In genomic region chr14:54787226-54787625, GRCm38 (mm10) we compare ENCODE assay signal across 13 mouse cellular contexts. TPM values are rescaled to one million over a fixed set of nuclear protein-coding genes. Genes with fewer than 3 reads are reported as not detected.
DNase-seq lines count a peak whose midpoint lies in the region; ATAC-seq and TF ChIP-seq lines count a peak whose summit lies in the region.
"Had no signal": no experiment of that assay in that cellular context is flagged by ENCODE, and none has a peak within 500 bp of the region (broad histone marks: within the 10 kb centered on the region; RNA-seq: fewer than 3 reads in every experiment).

No protein-coding gene starts in this region.

- DNase-seq in cerebellum, adult 9-10 months, result peak; percentile 28
- no peak for DNase-seq in cerebellum, postnatal 36 days
- peak; percentile 17 for DNase-seq in liver
- no peak for DNase-seq in liver, embryonic 11.5 days (ENCODE audit: low spot score)
- DNase-seq in urinary bladder, postnatal 4 days (ENCODE audit: low spot score in 2 of 2), result no peak
- DNase-seq in spleen, postnatal 4 days (ENCODE audit: low spot score in 2 of 2), result no peak
- DNase-seq: gastrocnemius, postnatal 36 days; right cerebral cortex, postnatal 4 days had no signal

- 60% methylated on average over 4 of the region's 4 CpGs for WGBS in liver, embryonic 11.5 days
- WGBS in intestine, postnatal 0 days, result 63% methylated on average over 4 of the region's 4 CpGs

- no peaks in the 10 kb centered on the region for H3K36me3 ChIP-seq in liver, embryonic 11.5 days (ENCODE audit: control insufficient read depth, insufficient read depth, low read length)
- H3K36me3 ChIP-seq in E14TG2a.4 (ENCODE audit: insufficient read depth, low read length), result no peaks in the 10 kb centered on the region
- no peaks in the 10 kb centered on the region for H3K36me3 ChIP-seq in intestine, postnatal 0 days (ENCODE audit: control insufficient read depth, insufficient read depth)
- H3K36me3 ChIP-seq: limb, embryonic 12.5 days; neural tube, embryonic 12.5 days had no signal

- peak; percentile 49 for TF ChIP-seq CTCF in E14TG2a.4 (conservative IDR thresholded peaks at IDR 0.05; ENCODE audit: low read length)
- TF ChIP-seq CTCF in intestine, postnatal 0 days (IDR thresholded peaks at IDR 0.05; ENCODE audit: low read depth), result peak; percentile 68

- no peak overlapping the region for H3K4me2 ChIP-seq in liver, embryonic 11.5 days
- no peak overlapping the region for H3K4me2 ChIP-seq in intestine, postnatal 0 days (replicated peaks; ENCODE audit: low read depth)
- H3K4me2 ChIP-seq: limb, embryonic 12.5 days; neural tube, embryonic 12.5 days had no signal

- H3K27me3 ChIP-seq in liver, embryonic 11.5 days (replicated peaks; ENCODE audit: control insufficient read depth, insufficient read depth, low read length), result no peaks in the 10 kb centered on the region; the same call in 1 of the 2 replicates
- H3K27me3 ChIP-seq in E14TG2a.4 (ENCODE audit: insufficient read depth, low read length), result peaks cover 31% of the 10 kb centered on the region
- no peaks in the 10 kb centered on the region for H3K27me3 ChIP-seq in intestine, postnatal 0 days (replicated peaks; ENCODE audit: control insufficient read depth, insufficient read depth, low read length)
- H3K27me3 ChIP-seq: neural tube, embryonic 12.5 days had no signal

- peaks cover 2% of the 10 kb centered on the region; the same call in 1 of the 2 replicates for H3K4me1 ChIP-seq in liver, embryonic 11.5 days (replicated peaks; ENCODE audit: control insufficient read depth, insufficient read depth, low read length)
- H3K4me1 ChIP-seq in E14TG2a.4 (replicated peaks; ENCODE audit: low read depth, low read length), result no peaks in the 10 kb centered on the region
- H3K4me1 ChIP-seq in intestine, postnatal 0 days (replicated peaks; ENCODE audit: control insufficient read depth, insufficient read depth, low read length), result no peaks in the 10 kb centered on the region
- H3K4me1 ChIP-seq: limb, embryonic 12.5 days; neural tube, embryonic 12.5 days had no signal

- no peak overlapping the region for H3K4me3 ChIP-seq in liver, embryonic 11.5 days (ENCODE audit: low read depth, low read length)
- H3K4me3 ChIP-seq in E14TG2a.4 (replicated peaks; ENCODE audit: low read length), result no peak overlapping the region
- no peak overlapping the region for H3K4me3 ChIP-seq in intestine, postnatal 0 days (ENCODE audit: low read depth, low read length)
- H3K4me3 ChIP-seq: limb, embryonic 12.5 days; neural tube, embryonic 12.5 days had no signal

- no peak overlapping the region for H3K9ac ChIP-seq in liver, embryonic 11.5 days (ENCODE audit: low read depth, low read length)
- no peak overlapping the region for H3K9ac ChIP-seq in intestine, postnatal 0 days (ENCODE audit: low read depth, low read length)
- H3K9ac ChIP-seq: limb, embryonic 12.5 days; neural tube, embryonic 12.5 days had no signal

- ATAC-seq in liver, embryonic 11.5 days (replicated peaks; ENCODE audit: low FRiP score), result no peak
- ATAC-seq in intestine, postnatal 0 days, result no peak

- no peak overlapping the region for H3K27ac ChIP-seq in liver, embryonic 11.5 days (ENCODE audit: low read depth, low read length)
- H3K27ac ChIP-seq in intestine, postnatal 0 days (ENCODE audit: low read depth, low read length), result no peak overlapping the region
- H3K27ac ChIP-seq: limb, embryonic 12.5 days; neural tube, embryonic 12.5 days had no signal

- H3K9me3 ChIP-seq in liver, embryonic 11.5 days (ENCODE audit: control insufficient read depth, low read length), result no peaks in the 10 kb centered on the region
- H3K9me3 ChIP-seq in E14TG2a.4 (ENCODE audit: low read length), result 0 out of 2 replicates have a peak, but pooled peaks cover 4% of the 10 kb centered on the region
- H3K9me3 ChIP-seq in intestine, postnatal 0 days (ENCODE audit: control insufficient read depth), result no peaks in the 10 kb centered on the region
- H3K9me3 ChIP-seq: limb, embryonic 12.5 days; neural tube, embryonic 12.5 days had no signal

RNA-seq across cellular contexts. Expression of gene Slc7a8, which starts 5.5 kb away (rescaled TPM):
- polyA plus RNA-seq in liver, embryonic 11.5 days (2014; fragmentation: Nextera tagmentation; extraction: Ambion mirVana), result 6.8 and 7.1 TPM in 2 replicates
- polyA plus RNA-seq in intestine, postnatal 0 days (2015; fragmentation: Nextera tagmentation; extraction: Ambion mirVana), result 34.2 and 36.9 TPM in 2 replicates
- polyA plus RNA-seq: C2C12 had no signal

RNA-seq across cellular contexts. Expression of gene Rnf212b, which starts 26.7 kb away (rescaled TPM):
- not detected in 2 replicates for polyA plus RNA-seq in liver, embryonic 11.5 days (2014; fragmentation: Nextera tagmentation; extraction: Ambion mirVana)
- polyA plus RNA-seq in intestine, postnatal 0 days (2015; fragmentation: Nextera tagmentation; extraction: Ambion mirVana), result not detected in 2 replicates
- polyA plus RNA-seq: C2C12; limb, embryonic 12.5 days; neural tube, embryonic 12.5 days had no signal

Comparison
In these comparisons a context has a peak if more than half of its experiments do, and no peak if none do; other contexts are left out.
1. DNase-seq: peak in cerebellum, adult 9-10 months (single experiment) and liver (single experiment); none in cerebellum, postnatal 36 days (0 of 2), liver, embryonic 11.5 days (single experiment), urinary bladder, postnatal 4 days (0 of 2) and spleen, postnatal 4 days (0 of 2).